Mouse (Mus musculus) stomach, postnatal 0 days (tissue): Measurements from ENCODE around the gene Nxnl2.
A peak's percentile ranks its signal among the peaks of the same experiment; 100 is the strongest.

ENCODE experiments used
- CTCF ChIP-seq: IDR thresholded peaks from 2 replicates; pipeline ENCODE4 v1.5.1; 2016; ENCODE audit warnings: antibody characterized with exemption, low read depth, mild to moderate bottlenecking, moderate library complexity
- EP300 ChIP-seq: optimal IDR thresholded peaks from 2 replicates; pipeline ENCODE3; 2016; ENCODE audit warnings: antibody characterized with exemption

DNA sequence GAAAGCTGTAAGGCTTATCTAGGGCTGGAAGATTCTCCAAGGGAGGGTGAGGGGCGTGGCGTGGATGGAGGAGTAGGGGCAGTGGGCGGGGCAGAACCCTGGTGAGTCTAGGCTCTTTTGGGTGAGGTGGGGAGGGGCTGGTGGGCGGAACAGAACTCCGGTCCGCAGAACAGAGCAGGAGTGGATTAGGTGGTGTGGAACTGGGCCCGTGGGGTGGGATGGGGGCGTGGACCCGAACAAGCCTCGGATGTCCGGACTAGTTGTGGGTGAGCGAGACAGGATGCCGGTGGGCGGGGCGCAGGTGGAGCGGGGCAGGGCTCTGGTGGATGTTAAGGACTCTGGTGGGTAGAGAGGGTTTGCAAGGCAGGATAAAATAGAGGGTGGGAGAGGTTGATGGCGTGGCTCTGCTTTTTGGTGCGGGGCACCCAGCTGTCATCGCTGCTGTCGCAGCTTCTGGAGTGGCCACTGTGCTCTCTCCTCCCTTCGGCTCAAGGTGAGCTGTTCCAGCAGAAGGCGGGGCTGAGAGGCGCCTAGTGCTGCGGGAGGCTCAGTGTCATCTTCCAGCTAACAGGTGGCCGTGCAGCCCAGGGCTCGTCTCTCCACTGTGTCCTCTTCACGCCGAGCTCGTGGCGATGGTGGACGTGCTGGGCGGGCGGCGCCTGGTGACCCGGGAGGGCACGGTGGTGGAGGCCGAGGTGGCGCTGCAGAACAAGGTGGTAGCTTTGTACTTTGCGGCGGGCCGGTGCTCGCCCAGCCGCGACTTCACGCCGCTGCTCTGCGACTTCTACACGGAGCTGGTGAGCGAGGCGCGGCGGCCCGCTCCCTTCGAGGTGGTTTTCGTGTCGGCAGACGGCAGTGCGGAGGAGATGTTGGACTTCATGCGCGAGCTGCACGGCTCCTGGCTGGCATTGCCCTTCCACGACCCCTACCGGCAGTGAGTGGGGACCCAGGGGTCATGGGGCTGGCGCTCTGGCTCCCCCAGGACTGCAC, at the start of gene Nxnl2:
- TF ChIP-seq CTCF (peak; percentile 68), EP300 (no peak)
